Mouse (Mus musculus) cortical plate, adult 2 months (tissue): ENCODE data around the gene Spry2. TPM values are rescaled to one million over a fixed set of nuclear protein-coding genes. Genes with fewer than 3 reads are reported as not detected.
A peak's percentile ranks its signal among the peaks of the same experiment; 100 is the strongest.

ENCODE experiments used
- H3K27ac ChIP-seq: fragments of 200-500 bp; 2 replicates; pipeline ENCODE4 v1.5.1; 2012; ENCODE audit warnings: low read length, control low read depth, inconsistent platforms; ENCODE audit not compliant: insufficient read depth
- H3K4me1 ChIP-seq: fragments of 200-500 bp; 2 replicates; pipeline ENCODE4 v1.6.1; 2011; ENCODE audit warnings: low read length; ENCODE audit not compliant: control insufficient read depth, insufficient read depth
- H3K4me3 ChIP-seq: fragments of 200-500 bp; 2 replicates; pipeline ENCODE4 v1.5.1; 2011; ENCODE audit warnings: mild to moderate bottlenecking, low read length, control low read depth; ENCODE audit not compliant: insufficient read depth
- CTCF ChIP-seq: fragments of 200-500 bp; IDR thresholded peaks from 2 replicates; pipeline ENCODE4 v1.5.1; 2011; ENCODE audit warnings: mild to moderate bottlenecking, control low read depth, low read length; ENCODE audit not compliant: insufficient read depth; ENCODE audit errors: extremely low read depth
- POLR2A ChIP-seq: fragments of 200-500 bp; IDR thresholded peaks from 2 replicates; pipeline ENCODE4 v1.6.1; 2011; ENCODE audit warnings: mild to moderate bottlenecking, low read length, control low read depth; ENCODE audit not compliant: insufficient read depth; ENCODE audit errors: extremely low read depth
- polyA plus RNA-seq: library from polyadenylated mRNA; depleted of rRNA; stranded (reverse); fragments of >200 nt; gene quantifications from 2 replicates; pipeline ENCODE4 v1.2.3, GENCODE M21; 2012

Spry2 gene
- polyA plus RNA-seq, 1 experiment, result 49.7 TPM

DNA sequence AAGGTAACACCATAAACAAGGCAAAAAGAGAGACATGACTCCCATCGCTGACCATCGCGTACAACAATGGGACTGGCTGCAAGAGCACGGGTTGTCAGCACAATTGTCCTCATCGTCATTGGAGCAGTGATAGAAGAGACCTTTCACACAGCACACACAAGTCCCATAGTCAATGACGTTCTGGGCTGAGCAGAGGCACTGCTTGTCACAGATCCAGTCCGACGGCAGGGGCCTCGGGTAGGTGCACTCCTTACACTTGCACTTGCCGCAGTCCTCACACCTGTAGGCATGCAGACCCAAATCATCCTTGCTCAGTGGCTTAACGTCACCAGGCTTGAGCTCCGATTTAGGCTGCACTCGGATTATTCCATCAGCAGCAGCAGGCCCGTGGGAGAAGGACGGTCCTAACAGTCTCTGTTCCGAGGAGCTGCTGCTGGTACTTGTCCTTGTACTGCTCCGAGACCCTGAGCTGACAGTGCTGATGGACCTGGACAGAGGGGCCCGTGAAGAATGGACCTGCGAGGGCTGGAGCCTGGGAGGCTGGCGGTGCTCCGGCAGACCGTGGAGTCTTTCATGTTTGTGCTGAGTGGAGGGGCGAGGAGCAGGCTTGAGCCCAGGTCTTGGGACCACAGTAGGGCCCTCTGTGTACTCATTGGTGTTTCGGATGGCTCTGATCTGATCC lies 3.5 kb downstream of the Spry2 start:
- peak overlapping the region; percentile 97 for H3K4me3 ChIP-seq
- peaks cover 2% of the 10 kb centered on the region; the same call in 1 of the 2 replicates for H3K4me1 ChIP-seq
- no peak for TF ChIP-seq CTCF
- TF ChIP-seq POLR2A, result peak; percentile 35; the same call in 1 of the 2 replicates
- H3K27ac ChIP-seq, result peak overlapping the region; percentile 30

GRCm38 (mm10) chr14:105890516-105891231 lies 5.9 kb downstream of the Spry2 start:
- no peak overlapping the region for H3K27ac ChIP-seq
- H3K4me1 ChIP-seq, result peaks cover 2% of the 10 kb centered on the region; the same call in 1 of the 2 replicates
- no peak overlapping the region for H3K4me3 ChIP-seq
- TF ChIP-seq POLR2A (no peak), CTCF (no peak)

- Histone ChIP-seq H3K27ac (no peak overlapping the region), H3K4me1 (peaks cover 2% of the 10 kb centered on the region; the same call in 1 of the 2 replicates), H3K4me3 (no peak overlapping the region)
- TF ChIP-seq CTCF (no peak), POLR2A (no peak)
These were observed 9.8 kb downstream of the Spry2 start for GRCm38 (mm10) chr14:105886643-105887374.

- no peaks in the 10 kb centered on the region for H3K4me1 ChIP-seq
- TF ChIP-seq POLR2A (no peak), CTCF (no peak)
- no peak overlapping the region for H3K27ac ChIP-seq
- H3K4me3 ChIP-seq, result no peak overlapping the region
These were observed 11.4 kb downstream of the Spry2 start for GRCm38 (mm10) chr14:105885249-105885648.

DNA sequence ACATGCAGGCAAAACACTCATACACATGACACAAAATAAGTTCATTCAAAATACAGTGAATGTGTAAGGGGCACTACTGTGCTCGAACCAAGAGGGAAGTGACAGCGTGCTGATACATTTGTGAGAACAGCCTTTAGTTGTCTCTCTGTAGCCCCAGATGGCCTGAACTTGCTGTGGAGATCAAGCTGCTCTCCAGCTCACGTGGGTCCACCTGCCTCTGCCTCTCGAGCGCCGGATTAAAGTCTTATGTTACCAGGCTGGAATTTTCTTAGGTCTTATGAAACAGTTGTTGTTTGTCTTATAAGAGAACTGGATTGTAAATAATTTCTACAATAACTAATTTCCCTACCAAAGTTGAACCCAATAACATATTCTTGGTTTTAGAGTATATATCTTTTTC lies 13.4 kb downstream of the Spry2 start:
- H3K4me3 ChIP-seq, result no peak overlapping the region
- TF ChIP-seq CTCF (no peak), POLR2A (no peak)
- no peaks in the 10 kb centered on the region for H3K4me1 ChIP-seq
- H3K27ac ChIP-seq, result no peak overlapping the region

DNA sequence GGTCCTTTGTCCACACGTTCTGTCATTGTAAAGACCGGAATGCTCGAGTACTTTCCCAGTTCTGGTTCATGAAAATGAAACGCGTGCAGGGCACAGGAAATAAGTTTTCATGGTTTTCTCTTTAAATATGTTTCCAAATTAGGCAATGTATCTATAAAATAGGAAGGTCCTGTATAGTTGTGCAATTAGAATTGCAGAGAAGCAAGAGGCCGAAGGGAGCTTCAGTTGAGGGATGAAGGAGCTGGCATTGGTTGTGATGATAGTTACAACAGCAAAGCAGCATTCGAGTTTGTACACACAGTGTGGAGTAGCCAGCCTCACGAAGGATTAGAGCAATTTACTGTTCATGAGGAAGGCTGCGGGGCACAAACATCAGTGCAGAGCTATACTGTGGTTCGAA lies 18.3 kb downstream of the Spry2 start:
- H3K27ac ChIP-seq, result no peak overlapping the region
- H3K4me3 ChIP-seq, result no peak overlapping the region
- H3K4me1 ChIP-seq, result no peaks in the 10 kb centered on the region
- no peak for TF ChIP-seq CTCF
- TF ChIP-seq POLR2A, result no peak

GRCm38 (mm10) chr14:105876375-105876774 lies 20.2 kb downstream of the Spry2 start:
- Histone ChIP-seq H3K27ac (no peak overlapping the region), H3K4me3 (no peak overlapping the region), H3K4me1 (no peaks in the 10 kb centered on the region)
- TF ChIP-seq POLR2A, result no peak

DNA sequence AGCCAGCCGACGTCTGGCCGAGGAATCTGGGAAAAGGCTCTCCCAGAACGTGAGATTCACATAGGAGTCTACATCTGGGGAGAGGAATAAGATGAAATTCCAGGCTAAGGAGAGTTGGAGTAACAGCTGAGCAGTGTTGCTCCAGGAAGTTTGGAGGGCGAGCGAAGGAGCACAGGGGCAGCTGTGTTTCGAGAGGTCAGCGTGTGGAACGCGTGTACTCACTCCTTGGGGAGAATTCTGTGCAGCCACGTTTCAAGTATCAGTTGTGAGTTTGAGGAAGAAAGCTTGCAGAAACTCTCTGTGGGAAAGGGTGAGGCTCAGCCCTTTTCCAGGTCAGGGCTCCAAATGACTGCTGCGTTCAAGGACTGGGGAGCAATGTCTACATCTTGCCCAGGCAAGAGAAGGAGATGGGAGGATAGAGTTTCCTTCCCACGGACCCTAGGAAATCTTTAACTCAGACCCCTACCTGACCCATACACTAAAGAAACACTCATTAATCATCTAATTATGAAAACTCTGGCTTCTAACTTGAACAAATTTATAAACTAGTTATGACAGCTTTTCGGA lies 26.2 kb downstream of the Spry2 start:
- H3K4me1 ChIP-seq, result no peaks in the 10 kb centered on the region
- H3K27ac ChIP-seq, result no peak overlapping the region
- no peak overlapping the region for H3K4me3 ChIP-seq
- TF ChIP-seq CTCF (no peak), POLR2A (no peak)

- TF ChIP-seq POLR2A, result no peak
- TF ChIP-seq CTCF, result no peak
- no peak overlapping the region for H3K27ac ChIP-seq
- H3K4me3 ChIP-seq, result no peak overlapping the region
- no peaks in the 10 kb centered on the region for H3K4me1 ChIP-seq
These were observed 31.2 kb downstream of the Spry2 start for GRCm38 (mm10) chr14:105865381-105865938.
